Mouse (Mus musculus) cerebellum, adult (tissue): Measurements from ENCODE around the gene Ppp3ca.
"Not testable (repeated sequence)": the region's sequence is repeated elsewhere in the genome, so short reads cannot be mapped to it uniquely, and the experiment has no call there.

Source experiments
- ATAC-seq: cut with Nextera tagmentation; 2 replicates; pipeline ENCODE4 v1.9.2; 2017; ENCODE audit warnings: mild to moderate bottlenecking, moderate library complexity, mixed read lengths; ENCODE audit not compliant: insufficient number of reproducible peaks, low FRiP score, low TSS enrichment

Gene Ppp3ca

DNA sequence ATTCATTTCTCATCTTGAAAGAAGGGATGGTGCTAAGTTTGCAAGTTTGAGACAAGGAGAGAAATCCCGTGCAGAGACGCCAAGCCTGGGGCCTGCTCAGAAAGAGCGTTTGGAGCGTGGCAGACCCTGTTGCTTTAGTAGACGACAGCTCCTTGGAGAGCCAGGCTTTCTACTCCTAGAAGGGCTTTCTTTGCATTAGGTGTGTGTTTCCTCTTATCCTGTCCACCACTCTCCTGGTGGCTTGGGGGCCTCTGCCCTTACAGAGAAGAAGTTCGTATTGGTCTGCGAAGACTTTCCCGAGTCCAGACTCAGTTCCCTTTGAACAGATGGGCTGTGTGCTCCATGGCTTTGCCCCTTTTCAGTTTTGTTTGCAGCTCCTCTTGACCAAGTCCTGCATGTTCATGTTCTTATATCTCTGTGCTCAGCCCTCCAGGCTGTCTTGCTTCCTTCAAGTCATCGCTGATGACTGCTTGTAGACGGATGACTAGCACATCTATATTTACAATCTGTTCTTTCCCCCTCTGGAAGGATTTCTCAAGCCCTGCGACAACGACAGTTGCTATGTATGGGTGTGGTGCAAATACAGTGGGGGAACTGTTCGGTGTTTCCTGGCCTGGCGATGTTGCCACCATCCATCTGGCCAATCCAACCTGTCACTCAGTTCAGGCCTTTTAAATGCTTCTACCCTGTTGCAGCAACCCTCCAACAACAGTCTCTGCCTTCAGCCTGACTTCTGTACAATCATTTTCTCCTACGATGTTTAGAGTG lies 14.5 kb downstream of the Ppp3ca start:
- no peak for ATAC-seq

DNA sequence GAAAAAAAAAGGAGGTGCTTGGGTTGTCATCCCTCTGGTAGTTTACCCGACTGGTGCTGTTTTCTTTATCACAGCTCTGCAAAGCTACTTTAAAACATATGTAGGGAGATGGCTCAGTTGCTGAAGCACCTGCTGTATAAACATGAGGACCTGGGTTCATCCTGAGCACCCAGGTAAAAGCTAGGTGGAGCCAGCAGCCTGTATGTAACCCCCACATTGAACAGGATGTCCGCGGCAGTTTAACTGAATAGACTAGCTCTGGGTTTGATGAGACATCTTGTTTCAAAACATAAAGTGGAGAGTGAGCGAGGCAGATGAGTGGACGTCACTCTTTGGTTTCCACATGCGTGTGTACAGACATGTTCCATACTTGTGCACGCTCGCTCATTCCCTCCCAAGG lies 16.5 kb downstream of the Ppp3ca start:
- no peak for ATAC-seq

GRCm38 (mm10) chr3:136688101-136688586 lies 18.2 kb downstream of the Ppp3ca start:
- no peak for ATAC-seq

DNA sequence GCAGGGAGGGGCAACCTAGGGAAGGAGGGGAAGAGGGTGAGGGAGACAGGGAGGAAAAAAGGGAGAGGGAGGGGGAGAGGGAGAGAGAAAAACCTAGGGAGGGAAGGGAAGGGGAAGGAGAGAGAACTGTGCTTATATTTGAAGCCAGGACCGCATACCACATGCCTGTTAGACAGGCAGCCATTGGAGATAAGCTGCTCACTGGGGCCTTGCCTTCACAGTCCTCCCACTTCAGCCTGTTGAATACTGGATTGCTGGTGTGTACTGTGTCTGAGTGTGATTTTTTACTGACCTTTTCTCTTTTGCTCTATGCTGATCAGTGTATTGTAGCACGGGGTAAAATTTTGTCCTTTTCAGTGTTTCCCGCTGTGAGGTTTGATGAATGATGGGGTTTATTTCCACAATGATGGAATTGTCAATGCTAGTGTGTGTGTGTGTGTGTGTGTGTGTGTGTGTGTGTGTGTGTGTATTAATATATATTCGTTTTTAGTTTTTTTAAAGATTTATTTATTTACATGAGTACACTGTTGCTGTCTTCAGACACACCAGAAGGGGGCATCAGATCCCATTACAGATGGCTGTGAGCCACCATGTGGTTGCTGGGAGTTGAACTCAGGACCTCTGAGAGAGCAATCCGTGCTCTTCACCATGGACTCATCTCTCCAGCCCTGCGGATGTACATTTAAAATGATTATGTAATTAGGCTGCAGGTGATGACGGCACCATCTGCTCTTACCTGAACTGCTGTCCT lies 20.0 kb downstream of the Ppp3ca start:
- no peak for ATAC-seq

DNA sequence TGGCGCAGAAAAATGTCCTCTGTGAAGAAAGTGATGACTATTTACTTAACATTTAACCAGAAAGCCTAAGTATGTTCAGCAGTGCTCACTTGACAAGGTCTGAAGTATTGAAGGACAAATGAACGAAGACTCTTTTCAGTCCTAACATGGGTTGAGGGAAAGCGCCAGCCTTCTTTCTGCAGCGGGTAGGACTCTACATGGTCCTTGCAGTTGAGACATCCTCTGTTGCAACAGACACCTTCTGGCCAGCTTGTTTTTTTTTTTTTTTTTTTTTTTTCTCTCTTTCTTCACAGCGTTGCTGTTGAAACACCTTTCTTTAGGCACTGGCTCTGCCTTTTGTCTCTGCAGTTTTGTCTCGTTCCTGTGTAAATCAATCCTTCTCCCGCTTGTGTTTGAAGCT lies 22.1 kb downstream of the Ppp3ca start:
- no peak for ATAC-seq

GRCm38 (mm10) chr3:136693547-136693946 lies 23.6 kb downstream of the Ppp3ca start:
- ATAC-seq = peak; percentile 67

GRCm38 (mm10) chr3:136697626-136698191 lies 27.8 kb downstream of the Ppp3ca start:
- ATAC-seq = no peak

DNA sequence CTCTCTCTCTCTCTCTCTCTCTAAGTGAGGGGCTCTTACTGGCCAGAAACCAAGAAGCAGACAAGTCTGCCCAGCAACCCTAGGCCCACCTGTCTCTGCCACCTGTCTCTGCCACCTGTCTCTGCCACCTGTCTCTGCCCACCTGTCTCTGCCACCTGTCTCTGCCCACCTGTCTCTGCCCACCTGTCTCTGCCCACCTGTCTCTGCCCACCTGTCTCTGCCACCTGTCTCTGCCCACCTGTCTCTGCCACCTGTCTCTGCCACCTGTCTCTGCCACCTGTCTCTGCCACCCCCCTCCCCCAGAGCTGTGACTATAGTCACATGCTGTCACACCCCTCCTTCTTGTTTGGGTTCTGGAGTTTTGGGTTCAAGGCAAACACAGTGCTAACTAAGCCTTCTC lies 29.8 kb downstream of the Ppp3ca start:
- ATAC-seq = not testable (repeated sequence)

- no peak for ATAC-seq
Measured at GRCm38 (mm10) chr3:136700447-136701009, 30.6 kb downstream of the Ppp3ca start.

DNA sequence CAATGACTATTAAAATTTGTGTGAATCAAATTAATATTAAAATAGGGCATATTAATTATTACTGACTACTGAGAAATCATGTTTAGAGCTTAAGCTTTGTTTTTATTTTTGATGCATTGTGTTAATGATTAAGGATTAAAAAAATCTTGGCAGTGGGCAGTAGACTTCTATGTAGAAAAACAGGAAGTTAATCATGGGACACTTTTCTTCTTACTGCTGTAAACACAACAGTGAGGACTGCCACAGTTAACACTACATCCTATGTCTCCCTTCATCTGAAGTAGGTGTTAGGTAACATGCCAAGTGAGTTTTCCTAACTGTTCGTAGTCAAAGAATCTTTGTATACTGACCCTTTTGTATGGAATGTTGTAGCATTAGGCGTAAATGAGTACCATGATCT lies 32.9 kb downstream of the Ppp3ca start:
- no peak for ATAC-seq

DNA sequence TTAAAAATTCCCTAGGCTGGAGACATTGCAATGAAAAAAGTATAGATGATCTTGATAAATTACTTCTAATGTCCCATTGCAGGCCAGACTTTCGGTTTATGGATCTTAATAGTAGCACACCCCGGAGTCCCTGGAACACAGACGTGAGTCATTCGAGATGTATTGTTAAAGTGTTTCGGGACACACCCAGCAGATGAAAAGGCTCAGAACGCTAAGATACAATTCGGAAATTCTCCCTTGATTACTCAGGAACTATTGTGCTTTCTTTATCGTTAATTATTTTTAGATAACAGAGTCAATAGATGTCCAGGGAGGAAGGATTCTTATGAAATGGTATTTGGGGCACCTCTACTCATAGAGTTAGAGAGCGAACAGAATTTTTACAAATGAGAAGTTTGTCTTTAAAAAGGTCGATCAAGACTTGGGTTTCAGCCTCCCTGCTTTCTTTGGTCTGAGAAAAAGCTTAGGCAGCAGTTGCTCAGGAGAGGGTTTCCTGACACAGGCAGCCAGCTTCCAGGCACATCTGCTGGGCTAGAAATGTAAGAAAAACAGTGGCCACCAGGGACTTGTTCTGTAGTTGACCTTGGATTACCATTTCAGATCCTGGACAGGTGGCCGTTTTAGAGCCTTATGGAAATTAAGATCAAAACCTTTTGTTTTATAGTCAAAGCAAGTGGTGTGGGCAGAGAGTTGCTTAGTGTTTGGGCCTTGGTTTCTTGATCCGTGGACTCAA lies 34.8 kb downstream of the Ppp3ca start:
- ATAC-seq = no peak

DNA sequence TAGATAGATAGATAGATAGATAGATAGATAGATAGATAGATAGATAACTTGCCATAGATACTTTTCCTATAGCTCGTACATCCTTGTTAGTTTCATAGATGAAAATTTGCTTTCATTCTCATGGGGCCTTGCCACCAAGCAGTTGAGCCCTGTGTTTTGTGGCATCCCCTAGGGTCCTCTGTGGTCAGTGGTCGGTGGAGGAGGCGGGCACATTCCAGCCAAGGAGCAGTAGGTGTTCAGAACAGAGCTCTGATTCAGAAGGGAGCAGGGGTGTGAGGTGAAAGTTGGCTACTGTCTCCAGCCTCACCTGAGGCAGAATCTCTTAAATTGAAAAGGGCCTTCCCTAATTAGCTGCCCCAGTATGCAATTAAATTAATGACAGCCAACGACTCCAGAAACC lies 36.1 kb downstream of the Ppp3ca start:
- 0 out of 2 replicates have a peak, but pooled peaks have one; percentile 20 for ATAC-seq

GRCm38 (mm10) chr3:136706771-136707170 lies 36.8 kb downstream of the Ppp3ca start:
- no peak for ATAC-seq

GRCm38 (mm10) chr3:136707222-136708019 lies 37.5 kb downstream of the Ppp3ca start:
- no peak for ATAC-seq

- ATAC-seq = no peak
Measured at GRCm38 (mm10) chr3:136708230-136708629, 38.3 kb downstream of the Ppp3ca start.

DNA sequence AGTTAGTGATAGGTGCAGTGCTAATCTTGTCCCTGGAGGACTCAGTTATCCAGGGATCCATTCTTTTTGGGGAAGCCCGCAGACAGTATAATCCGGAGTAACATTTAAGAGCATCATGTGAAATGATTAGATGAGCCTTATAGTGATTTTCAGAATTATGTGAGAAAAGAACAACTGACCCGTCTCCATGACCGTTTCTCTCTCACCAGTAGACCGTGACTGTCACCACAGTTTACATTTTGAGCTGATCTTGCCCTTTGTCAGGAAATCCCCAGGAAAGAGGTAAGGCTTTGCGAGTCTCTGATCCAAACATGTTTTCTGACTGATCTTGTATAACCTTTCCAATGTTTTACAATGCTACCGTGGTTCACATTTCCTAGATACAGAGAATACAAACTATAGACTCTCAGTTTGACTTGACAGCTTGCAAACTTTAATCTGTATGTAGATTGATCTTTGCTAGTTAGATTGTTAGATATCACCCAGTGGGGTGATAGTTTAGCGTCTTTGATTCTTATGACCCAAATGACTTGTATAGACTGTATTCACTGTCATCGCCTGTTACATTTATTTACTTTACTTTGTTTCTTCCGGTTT lies 40.5 kb downstream of the Ppp3ca start:
- ATAC-seq = no peak

DNA sequence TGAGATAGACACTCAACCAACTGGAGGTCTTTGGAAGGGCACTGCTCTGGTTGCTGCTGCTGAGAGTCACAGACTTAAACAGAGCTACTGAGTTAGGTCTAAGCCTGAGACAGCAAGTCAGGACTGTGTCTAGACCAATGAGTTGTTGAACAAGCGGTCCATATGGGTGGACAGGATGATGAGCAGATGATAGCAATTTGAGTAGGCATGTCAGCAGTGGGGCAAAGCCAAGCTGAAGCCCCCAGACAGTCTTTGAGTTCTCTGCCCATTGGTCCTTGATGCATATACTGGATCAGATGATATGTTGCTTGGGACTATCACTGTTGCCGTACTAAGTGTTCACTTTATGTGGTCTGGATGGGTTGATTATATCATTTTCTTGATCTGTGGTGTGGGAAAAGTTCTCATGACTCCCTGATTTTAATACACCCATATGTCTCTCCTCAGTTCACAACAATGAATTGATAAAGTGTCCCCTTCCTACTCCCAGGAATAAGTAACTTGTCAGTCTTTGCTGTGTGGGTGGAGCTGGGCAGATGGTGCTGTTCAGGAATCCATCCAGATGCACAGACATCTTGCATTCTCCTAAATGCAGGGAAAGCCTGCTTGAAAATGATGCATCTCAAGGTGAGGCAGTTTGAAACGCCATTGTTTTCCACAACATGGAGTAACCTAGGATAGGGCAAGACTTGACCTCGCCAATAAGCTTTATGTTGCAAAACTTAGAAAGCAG lies 44.5 kb downstream of the Ppp3ca start:
- ATAC-seq = no peak

DNA sequence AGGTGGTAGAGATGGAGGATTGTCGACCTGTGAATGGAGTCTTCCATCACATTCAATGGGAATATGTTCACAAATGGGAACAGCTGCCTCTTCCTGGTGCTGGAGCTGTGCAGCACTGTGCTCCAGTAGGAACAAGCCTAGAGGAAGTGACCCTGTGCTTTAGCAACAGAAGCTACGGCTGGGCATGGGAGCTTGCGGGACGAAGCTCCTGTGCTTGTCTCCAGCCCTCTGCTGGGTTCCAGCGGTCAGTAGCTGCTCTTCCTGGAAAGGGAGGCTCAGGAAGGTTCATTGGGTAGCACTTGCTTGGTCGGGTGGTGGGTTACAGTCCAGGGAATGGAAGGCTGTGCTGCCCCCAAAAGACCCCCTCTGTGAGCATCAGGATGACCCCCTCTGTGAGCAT lies 46.3 kb downstream of the Ppp3ca start:
- ATAC-seq = no peak
